Mouse (Mus musculus) limb, embryonic 15.5 days (tissue): ENCODE measurements around the gene Ppt2. TPM values are rescaled to one million over a fixed set of nuclear protein-coding genes. Genes with fewer than 3 reads are reported as not detected.

Source experiments
- ATAC-seq: fragments of 200-750 bp; cut with Nextera tagmentation; 2 replicates; pipeline ENCODE4 v1.8.0; 2017; ENCODE audit warnings: low read depth, moderate TSS enrichment; ENCODE audit not compliant: insufficient number of reproducible peaks, low FRiP score, low TSS enrichment
- H3K27ac ChIP-seq: fragments of 300-500 bp; sonication (generic); 2 replicates; pipeline ENCODE4 v1.5.1; 2015; ENCODE audit warnings: moderate library complexity, mild to moderate bottlenecking, inconsistent platforms
- H3K27me3 ChIP-seq: fragments of 300-500 bp; sonication (generic); 2 replicates; pipeline ENCODE4 v1.6.1; 2015; ENCODE audit warnings: inconsistent platforms
- H3K36me3 ChIP-seq: fragments of 300-500 bp; sonication (generic); 2 replicates; pipeline ENCODE4 v1.6.1; 2015; ENCODE audit warnings: inconsistent platforms
- H3K4me1 ChIP-seq: fragments of 300-500 bp; sonication (generic); 2 replicates; pipeline ENCODE4 v1.6.1; 2015; ENCODE audit warnings: inconsistent platforms
- H3K4me2 ChIP-seq: fragments of 300-500 bp; sonication (generic); 2 replicates; pipeline ENCODE4 v1.6.1; 2015; ENCODE audit warnings: mild to moderate bottlenecking, inconsistent platforms
- H3K4me3 ChIP-seq: fragments of 300-500 bp; sonication (generic); 2 replicates; pipeline ENCODE4 v1.5.1; 2015; ENCODE audit warnings: mild to moderate bottlenecking, inconsistent platforms
- H3K9ac ChIP-seq: fragments of 300-500 bp; sonication (generic); 2 replicates; pipeline ENCODE4 v1.6.1; 2015; ENCODE audit warnings: inconsistent platforms
- H3K9me3 ChIP-seq: fragments of 300-500 bp; sonication (generic); 2 replicates; pipeline ENCODE4 v1.6.1; 2016; ENCODE audit warnings: inconsistent platforms
- WGBS: fragments of 180-500 bp; shearing (Covaris S2); methylation state at CpG from one replicate; pipeline ENCODE4 v1.1.7; 2015; 5-methylcytosine and 5-hydroxymethylcytosine counted together
- polyA plus RNA-seq: library from polyadenylated mRNA; unstranded; fragments of >200 nt; fragmentation: Nextera tagmentation; extraction: Ambion mirVana; gene quantifications from 2 replicates; pipeline ENCODE4 v1.2.1, GENCODE M21; 2015

The Ppt2 gene
- polyA plus RNA-seq, 1 experiment from 2014 or later = 26.8 TPM

GRCm38 (mm10) chr17:34601796-34602195 lies 26.5 kb downstream of the Ppt2 start:
- H3K9ac ChIP-seq = no peak overlapping the region
- peak overlapping the region; percentile 86; the same call in 1 of the 2 replicates for H3K4me2 ChIP-seq
- H3K4me1 ChIP-seq = peaks cover 42% of the 10 kb centered on the region
- no peaks in the 10 kb centered on the region for H3K27me3 ChIP-seq
- peaks cover 21% of the 10 kb centered on the region for H3K36me3 ChIP-seq
- H3K4me3 ChIP-seq = no peak overlapping the region
- 86% methylated on average over 12 of the region's 12 CpGs for WGBS
- H3K27ac ChIP-seq = no peak overlapping the region
- ATAC-seq = no peak
- no peaks in the 10 kb centered on the region for H3K9me3 ChIP-seq

- Histone ChIP-seq H3K4me1 (peaks cover 42% of the 10 kb centered on the region), H3K9me3 (no peaks in the 10 kb centered on the region), H3K4me3 (no peak overlapping the region), H3K36me3 (peaks cover 35% of the 10 kb centered on the region), H3K4me2 (no peak overlapping the region), H3K27ac (no peak overlapping the region), H3K27me3 (no peaks in the 10 kb centered on the region), H3K9ac (no peak overlapping the region)
- ATAC-seq = no peak
- 83% methylated on average over 9 of the region's 9 CpGs for WGBS
Observed at GRCm38 (mm10) chr17:34599891-34600290, 28.4 kb downstream of the Ppt2 start.

DNA sequence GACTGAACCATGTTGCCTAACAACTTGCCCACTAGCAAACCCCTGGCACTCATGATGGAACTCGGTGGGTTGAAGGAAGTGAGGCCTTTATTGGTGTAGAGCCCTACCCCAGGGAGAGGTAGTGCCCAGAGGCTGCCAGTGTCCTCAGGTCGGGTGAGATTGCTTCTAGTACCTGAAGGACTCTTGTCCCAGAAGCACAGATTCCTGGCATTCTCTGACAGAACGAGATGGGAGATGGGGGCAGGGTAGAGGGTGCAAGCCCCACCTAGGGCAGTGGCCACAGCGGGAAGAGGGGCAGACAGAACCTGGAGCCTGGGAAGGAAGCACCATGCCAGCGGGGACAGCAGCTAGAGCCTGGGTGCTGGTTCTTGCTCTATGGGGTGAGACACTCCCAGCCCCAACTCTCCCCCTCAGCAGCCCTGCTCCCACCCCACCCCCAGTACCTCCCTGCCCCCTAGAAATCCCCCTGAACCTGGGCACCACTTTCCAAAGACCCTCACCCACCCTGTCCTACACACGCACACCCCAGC lies 30.7 kb downstream of the Ppt2 start, which contains the start of gene Ager:
Gene Ager (plus strand): TSS at position 297 of the 530 bp plus-strand sequence.
- H3K4me1 ChIP-seq = peaks cover 46% of the 10 kb centered on the region
- 18% methylated on average over 6 of the region's 6 CpGs for WGBS
- no peaks in the 10 kb centered on the region for H3K27me3 ChIP-seq
- no peak within 1 kb of the TSS for H3K27ac ChIP-seq
- ATAC-seq = no peak
- peaks cover 41% of the 10 kb centered on the region for H3K36me3 ChIP-seq
- H3K9ac ChIP-seq = no peak within 1 kb of the TSS
- H3K4me3 ChIP-seq = no peak within 1 kb of the TSS
- no peaks in the 10 kb centered on the region for H3K9me3 ChIP-seq
- no peak within 1 kb of the TSS for H3K4me2 ChIP-seq

DNA sequence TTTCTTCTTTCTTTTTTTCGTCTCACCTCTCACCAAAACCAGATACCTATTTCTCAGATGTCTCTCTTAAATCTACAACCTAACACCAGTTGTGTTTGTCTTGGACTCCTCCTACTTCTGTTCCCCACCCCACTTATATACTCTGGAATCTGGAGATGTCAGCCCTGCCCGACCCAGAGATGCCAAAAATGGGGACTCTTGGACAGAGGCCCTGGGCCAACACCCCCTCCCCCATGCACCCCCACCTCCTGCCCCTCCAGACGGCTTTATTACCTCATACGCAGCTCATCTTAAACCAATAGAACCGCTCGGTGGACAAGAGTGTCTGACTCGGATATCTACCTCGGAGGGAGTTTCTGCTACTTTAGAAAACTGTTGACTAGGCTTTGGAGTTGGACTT lies 32.2 kb downstream of the Ppt2 start:
- H3K9me3 ChIP-seq = no peaks in the 10 kb centered on the region
- H3K9ac ChIP-seq = no peak overlapping the region
- H3K36me3 ChIP-seq = peaks cover 33% of the 10 kb centered on the region
- no peak overlapping the region for H3K27ac ChIP-seq
- peaks cover 44% of the 10 kb centered on the region for H3K4me1 ChIP-seq
- ATAC-seq = no peak
- 71% methylated on average over 8 of the region's 8 CpGs for WGBS
- H3K27me3 ChIP-seq = no peaks in the 10 kb centered on the region
- H3K4me3 ChIP-seq = no peak overlapping the region
- no peak overlapping the region for H3K4me2 ChIP-seq

DNA sequence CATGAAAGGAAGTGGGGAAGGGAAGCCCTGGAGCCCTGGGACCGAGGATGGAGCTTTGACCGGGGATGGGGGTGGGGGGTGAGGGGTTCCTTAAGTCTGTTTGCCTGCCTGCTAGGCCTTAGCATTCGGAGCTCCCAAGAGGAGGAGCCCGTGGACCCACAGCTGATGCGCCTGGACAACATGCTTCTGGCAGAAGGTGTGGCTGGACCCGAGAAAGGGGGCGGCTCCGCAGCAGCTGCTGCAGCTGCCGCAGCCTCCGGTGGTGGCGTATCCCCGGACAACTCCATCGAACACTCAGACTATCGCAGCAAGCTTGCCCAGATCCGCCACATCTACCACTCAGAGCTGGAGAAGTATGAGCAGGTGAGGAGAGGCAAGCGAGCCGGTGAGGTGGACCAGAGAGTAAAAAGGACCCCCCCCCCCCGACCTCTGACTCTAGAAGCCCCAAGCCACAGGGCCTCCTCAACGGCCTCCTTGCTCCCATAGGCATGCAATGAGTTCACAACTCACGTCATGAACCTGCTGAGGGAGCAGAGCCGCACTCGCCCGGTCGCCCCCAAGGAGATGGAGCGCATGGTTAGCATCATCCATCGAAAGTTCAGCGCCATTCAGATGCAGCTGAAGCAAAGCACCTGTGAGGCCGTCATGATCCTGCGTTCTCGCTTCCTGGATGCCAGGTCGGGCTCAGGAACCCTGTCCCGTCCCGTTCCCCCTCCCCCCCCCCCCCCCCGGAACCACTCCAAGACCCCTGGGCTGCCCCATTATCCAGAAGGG lies 34.4 kb downstream of the Ppt2 start:
- peak overlapping the region; percentile 85 for H3K4me2 ChIP-seq
- H3K4me1 ChIP-seq = peaks cover 60% of the 10 kb centered on the region
- H3K9ac ChIP-seq = peak overlapping the region; percentile 84; the same call in 1 of the 2 replicates
- WGBS = 45% methylated on average over 34 of the region's 34 CpGs
- no peak for ATAC-seq
- H3K4me3 ChIP-seq = peak overlapping the region; percentile 80
- no peaks in the 10 kb centered on the region for H3K9me3 ChIP-seq
- peak overlapping the region; percentile 98 for H3K27ac ChIP-seq
- peaks cover 21% of the 10 kb centered on the region for H3K36me3 ChIP-seq
- H3K27me3 ChIP-seq = no peaks in the 10 kb centered on the region

DNA sequence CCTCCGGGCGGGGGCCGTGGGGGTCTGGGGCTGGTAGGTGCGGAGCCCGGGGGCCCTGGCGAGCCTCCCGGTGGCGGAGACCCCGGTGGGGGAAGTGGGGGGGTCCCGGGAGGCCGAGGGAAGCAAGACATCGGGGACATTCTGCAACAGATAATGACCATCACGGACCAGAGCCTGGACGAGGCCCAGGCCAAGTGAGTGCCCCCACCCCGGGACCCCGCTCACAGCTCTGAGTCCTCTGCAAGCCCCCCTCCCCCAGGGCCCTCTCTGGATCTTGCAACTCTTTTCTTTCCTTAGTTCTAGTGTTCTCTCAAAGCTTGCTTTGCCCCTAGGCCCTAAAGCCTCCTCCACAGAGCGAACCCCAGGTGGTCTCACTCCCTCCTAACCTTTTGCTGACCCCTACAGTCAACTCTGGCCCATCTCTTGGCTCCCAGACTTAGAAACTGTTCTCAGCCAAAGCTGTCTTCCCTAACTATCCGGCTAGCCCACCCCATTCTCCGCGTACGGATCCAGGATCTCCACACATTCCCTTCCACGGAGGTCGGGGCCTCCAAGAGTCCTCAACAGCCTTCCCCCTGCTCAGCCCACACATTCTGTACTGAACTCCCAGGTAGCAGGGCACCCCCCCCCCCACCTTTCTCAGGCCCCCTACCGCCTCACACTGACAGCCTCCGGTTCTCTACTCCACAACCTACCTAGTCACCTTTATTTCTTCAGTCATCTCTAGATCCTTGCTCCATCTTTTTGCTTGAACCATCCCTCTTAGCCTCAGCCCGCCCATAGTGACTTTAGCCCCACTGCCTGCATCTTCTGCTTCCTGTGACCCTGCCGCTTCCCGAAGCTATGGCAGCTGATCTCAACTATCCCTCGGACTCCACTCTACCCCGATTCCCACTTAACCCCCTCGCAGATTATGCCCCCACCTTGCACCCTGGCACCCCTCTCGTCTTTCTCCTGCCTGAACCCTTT lies 35.4 kb downstream of the Ppt2 start:
- Histone ChIP-seq H3K9ac (peak overlapping the region; percentile 84), H3K36me3 (peaks cover 21% of the 10 kb centered on the region), H3K27me3 (no peaks in the 10 kb centered on the region), H3K27ac (peak overlapping the region; percentile 98), H3K4me1 (peaks cover 66% of the 10 kb centered on the region), H3K4me3 (peak overlapping the region; percentile 80), H3K4me2 (peak overlapping the region; percentile 85), H3K9me3 (no peaks in the 10 kb centered on the region)
- WGBS = 1% methylated on average over 23 of the region's 32 CpGs
- ATAC-seq = peak; percentile 4; the same call in 1 of the 2 replicates

GRCm38 (mm10) chr17:34591994-34592375 lies 36.3 kb downstream of the Ppt2 start:
- H3K4me2 ChIP-seq = peak overlapping the region; percentile 85
- ATAC-seq = peak; percentile 42; the same call in 1 of the 2 replicates
- peaks cover 63% of the 10 kb centered on the region for H3K4me1 ChIP-seq
- H3K36me3 ChIP-seq = peaks cover 21% of the 10 kb centered on the region
- H3K9me3 ChIP-seq = no peaks in the 10 kb centered on the region
- peak overlapping the region; percentile 98 for H3K27ac ChIP-seq
- WGBS = under 1% methylated on average over 31 of the region's 35 CpGs
- no peaks in the 10 kb centered on the region for H3K27me3 ChIP-seq
- peak overlapping the region; percentile 80 for H3K4me3 ChIP-seq
- H3K9ac ChIP-seq = peak overlapping the region; percentile 84

GRCm38 (mm10) chr17:34591029-34591993 lies 37.0 kb downstream of the Ppt2 start, which contains the start of gene Pbx2:
Gene Pbx2, plus strand, starts transcription at chr17:34591266.
- Histone ChIP-seq H3K9ac (peak within 1 kb of the TSS; percentile 84), H3K4me3 (peak within 1 kb of the TSS; percentile 80), H3K27me3 (no peaks in the 10 kb centered on the region), H3K27ac (peak within 1 kb of the TSS; percentile 98), H3K36me3 (peaks cover 20% of the 10 kb centered on the region), H3K9me3 (no peaks in the 10 kb centered on the region), H3K4me2 (peak within 1 kb of the TSS; percentile 85), H3K4me1 (peaks cover 68% of the 10 kb centered on the region)
- ATAC-seq = no peak
- WGBS = 8% methylated on average over 21 of the region's 21 CpGs

DNA sequence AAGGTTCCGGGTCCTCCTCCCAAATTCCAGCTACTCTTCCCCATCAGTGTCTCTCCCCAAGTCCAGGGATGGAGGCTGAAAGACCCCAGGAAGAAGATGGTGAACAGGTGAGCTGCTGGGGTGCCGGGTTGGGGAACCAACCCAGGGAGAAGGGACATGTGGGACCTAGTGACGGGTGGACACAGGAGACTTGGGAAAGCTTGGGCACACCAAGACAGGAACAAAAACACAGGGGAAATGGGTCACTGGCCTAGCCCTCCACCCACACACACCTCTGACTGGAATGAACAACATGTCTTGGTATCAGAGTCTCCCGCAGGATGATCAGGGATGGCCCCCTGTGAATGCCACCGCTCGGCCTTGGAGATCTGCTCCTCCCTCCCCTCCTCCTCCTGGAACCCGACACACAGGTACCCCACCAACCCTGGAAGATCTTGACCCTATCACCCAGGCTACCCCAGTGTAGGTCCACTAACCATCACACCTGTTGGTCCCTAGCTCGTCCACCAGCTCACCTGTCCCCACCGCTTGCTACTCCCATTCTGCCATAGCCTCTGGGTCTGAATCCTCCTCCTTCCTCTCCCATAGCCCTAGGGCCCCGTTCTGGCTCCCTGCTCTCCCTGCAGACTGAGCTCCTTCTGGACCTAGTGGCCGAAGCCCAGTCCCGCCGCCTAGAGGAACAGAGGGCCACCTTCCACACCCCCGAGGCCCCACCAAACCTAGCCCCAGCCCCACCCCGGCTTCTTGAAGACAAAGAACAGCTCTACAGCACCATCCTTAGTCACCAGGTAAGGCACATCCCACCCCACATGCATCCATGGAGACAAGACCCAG lies 37.9 kb downstream of the Ppt2 start:
- Histone ChIP-seq H3K36me3 (peaks cover 11% of the 10 kb centered on the region), H3K4me3 (0 out of 2 replicates have a peak overlapping the region, but pooled peaks have one; percentile 80), H3K27me3 (no peaks in the 10 kb centered on the region), H3K9me3 (no peaks in the 10 kb centered on the region), H3K4me1 (peaks cover 71% of the 10 kb centered on the region), H3K4me2 (peak overlapping the region; percentile 24), H3K9ac (no peak overlapping the region), H3K27ac (peak overlapping the region; percentile 98)
- ATAC-seq = no peak
- 67% methylated on average over 15 of the region's 15 CpGs for whole genome bisulfite sequencing

DNA sequence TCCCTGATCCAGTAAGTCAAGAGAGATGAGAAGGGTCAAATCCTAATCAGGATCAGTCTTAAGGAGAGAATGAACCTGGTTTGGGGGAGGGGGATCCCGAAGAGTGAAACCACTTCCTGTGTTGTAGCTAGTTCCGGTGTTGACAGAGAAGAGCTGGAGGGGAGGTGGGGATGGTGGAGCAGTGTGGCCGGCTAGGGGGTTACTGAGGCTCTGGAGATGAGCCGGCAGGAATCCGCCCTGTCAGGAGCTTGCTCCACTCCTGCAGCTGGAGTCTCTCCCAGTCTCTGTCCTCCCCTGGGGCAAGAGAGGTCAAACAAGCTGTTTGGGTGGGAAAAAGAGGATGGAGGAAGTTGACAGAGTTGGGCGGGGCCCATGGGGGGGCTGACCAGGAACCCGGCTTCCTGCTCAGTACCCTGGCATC lies 38.6 kb downstream of the Ppt2 start, which contains the start of gene Gpsm3:
Gene Gpsm3 (plus strand): TSS at position 126 of the 421 bp plus-strand sequence.
- 23% methylated on average over 7 of the region's 7 CpGs for WGBS
- Histone ChIP-seq H3K27ac (peak within 1 kb of the TSS; percentile 98), H3K9me3 (no peaks in the 10 kb centered on the region), H3K9ac (no peak within 1 kb of the TSS), H3K4me3 (0 out of 2 replicates have a peak within 1 kb of the TSS, but pooled peaks have one; percentile 5), H3K36me3 (peaks cover 4% of the 10 kb centered on the region), H3K4me1 (peaks cover 64% of the 10 kb centered on the region), H3K27me3 (no peaks in the 10 kb centered on the region), H3K4me2 (peak within 1 kb of the TSS; percentile 24)
- no peak for ATAC-seq
